Mouse (Mus musculus) left cerebral cortex, adult 6 months (tissue): ENCODE data around the gene Gm2035. TPM values are rescaled to one million over a fixed set of nuclear protein-coding genes. Genes with fewer than 3 reads are reported as not detected.

Source experiments
- long read RNA-seq, 2 experiments: library from polyadenylated mRNA; unstranded; transcript quantifications; one replicate each; pipeline ENCODE4 v2.0.0; 2019 to 2020
- polyA plus RNA-seq: library from polyadenylated mRNA; unstranded; fragments of <200 nt; fragmentation: Nextera tagmentation; gene quantifications from 2 replicates; pipeline ENCODE4 v1.2.3, GENCODE M21; 2021

Gm2035 gene
- not detected in 2 replicates for polyA plus RNA-seq
- long read RNA-seq, experiment 1 = 0 reads
- long read RNA-seq, experiment 2 = 0 reads

GRCm38 (mm10) chr12:87919721-87920120 is at the start of gene Gm2035:
Gene Gm2035 (minus strand): TSS chr12:87919857.

GRCm38 (mm10) chr12:87953780-87954179 is 34.1 kb upstream of the Gm2035 start, which contains the start of gene Gm2042:
Gene Gm2042 (plus strand): TSS chr12:87954080.

GRCm38 (mm10) chr12:87895070-87895469 is 24.6 kb downstream of the Gm2035 start, which contains the start of gene Gm2022:
Gene Gm2022 (plus strand): TSS chr12:87895370.

GRCm38 (mm10) chr12:87873772-87874171 is 45.9 kb downstream of the Gm2035 start, which contains the start of gene Gm2016:
Gene Gm2016 (plus strand): TSS chr12:87874072.

Other genes with a start within 250 kb of the Gm2035 start
- not detected in 2 replicates for gene Gm21319, start 144.1 kb downstream of the Gm2035 start, polyA plus RNA-seq
- not detected in 2 replicates for gene Gm21936, start 124.3 kb downstream of the Gm2035 start, polyA plus RNA-seq
- not detected in 2 replicates for gene BB287469, start 103.3 kb downstream of the Gm2035 start, polyA plus RNA-seq
- not detected in 2 replicates for gene Gm2001, start 77.5 kb downstream of the Gm2035 start, polyA plus RNA-seq
- gene Gm2016, start 45.8 kb downstream of the Gm2035 start, polyA plus RNA-seq = not detected in 2 replicates
- gene Gm2022, start 24.5 kb downstream of the Gm2035 start, polyA plus RNA-seq = not detected in 2 replicates
- not detected in 2 replicates for gene Gm2042, start 34.2 kb upstream of the Gm2035 start, polyA plus RNA-seq
- gene Gm2075, start 92.0 kb upstream of the Gm2035 start, polyA plus RNA-seq = not detected in 2 replicates
- not detected in 2 replicates for gene Gm6803, start 98.9 kb upstream of the Gm2035 start, polyA plus RNA-seq
- gene Gm2056, start 107.1 kb upstream of the Gm2035 start, polyA plus RNA-seq = not detected in 2 replicates
- not detected in 2 replicates for gene Gm16368, start 163.8 kb upstream of the Gm2035 start, polyA plus RNA-seq